Mouse (Mus musculus): Measurements from ENCODE around the gene Hopx. TPM values are rescaled to one million over a fixed set of nuclear protein-coding genes. Genes with fewer than 3 reads are reported as not detected.

The Hopx gene
- polyA plus RNA-seq (2015; fragmentation: Nextera tagmentation; extraction: Ambion mirVana) = 13.6 and 18.1 TPM in 2 replicates

GRCm38 (mm10) chr5:77114817-77115731 lies at the start of gene Hopx:
TSS of gene Hopx (minus strand) at chr5:77115121.
- peak; percentile 86 for ATAC-seq (ENCODE audit: low read depth)

GRCm38 (mm10) chr5:77163597-77163996 lies 48.7 kb upstream of the Hopx start:
- 64% methylated on average over 7 of the region's 7 CpGs for WGBS
- peak; percentile 26; the same call in 1 of the 2 replicates for ATAC-seq (ENCODE audit: low read depth)
- no peaks in the 10 kb centered on the region for H3K9me3 ChIP-seq (ENCODE audit: control insufficient read depth, low read length)

More at GRCm38 (mm10) chr5:77114817-77115731, at the start of gene Hopx:
- H3K4me2 ChIP-seq (ENCODE audit: low read depth, low read length) = peak within 1 kb of the TSS; percentile 37
- H3K36me3 ChIP-seq (ENCODE audit: control insufficient read depth, insufficient read depth, low read length) = no peaks in the 10 kb centered on the region
- peak within 1 kb of the TSS; percentile 69 for H3K27ac ChIP-seq (ENCODE audit: low read length)
- peak within 1 kb of the TSS; percentile 5; the same call in 1 of the 2 replicates for H3K4me3 ChIP-seq (ENCODE audit: low read length)
- peak within 1 kb of the TSS; percentile 8 for H3K9ac ChIP-seq (ENCODE audit: low read length)
- no peaks in the 10 kb centered on the region for H3K9me3 ChIP-seq (ENCODE audit: control insufficient read depth, low read length)
- 19% methylated on average over 33 of the region's 33 CpGs for WGBS
- peaks cover 18% of the 10 kb centered on the region for H3K4me1 ChIP-seq (replicated peaks; ENCODE audit: control insufficient read depth, insufficient read depth, low read length)
- no peaks in the 10 kb centered on the region for H3K27me3 ChIP-seq (ENCODE audit: control insufficient read depth, insufficient read depth, low read depth, low read length)

DNA sequence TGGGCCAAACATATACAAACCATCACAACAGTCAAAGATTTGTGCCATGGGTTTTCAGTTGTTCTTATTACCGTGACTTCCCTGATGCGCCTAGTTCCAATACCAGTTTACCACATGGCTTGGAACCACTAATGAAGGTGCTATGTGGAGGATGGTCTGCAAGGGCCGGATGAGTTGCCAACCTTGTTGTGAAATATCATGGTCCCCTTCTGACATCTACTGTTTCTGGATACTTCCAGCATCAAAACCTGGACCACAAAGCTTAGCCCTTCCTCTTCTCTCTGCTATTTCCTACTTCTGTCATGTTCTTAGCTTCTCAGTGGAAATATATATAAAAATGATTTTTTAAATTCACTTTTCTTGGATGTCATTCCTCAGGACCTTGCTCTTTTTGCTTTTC lies 47.6 kb upstream of the Hopx start:
- no peaks in the 10 kb centered on the region for H3K27me3 ChIP-seq (ENCODE audit: control insufficient read depth, insufficient read depth, low read depth, low read length)
- ATAC-seq (ENCODE audit: low read depth) = no peak
- no peaks in the 10 kb centered on the region for H3K9me3 ChIP-seq (ENCODE audit: control insufficient read depth, low read length)
- WGBS = 87% methylated on average over 3 of the region's 3 CpGs
- H3K4me1 ChIP-seq (replicated peaks; ENCODE audit: control insufficient read depth, insufficient read depth, low read length) = peaks cover 6% of the 10 kb centered on the region; the same call in 1 of the 2 replicates
- no peak overlapping the region for H3K4me2 ChIP-seq (ENCODE audit: low read depth, low read length)
- H3K36me3 ChIP-seq (ENCODE audit: control insufficient read depth, insufficient read depth, low read length) = no peaks in the 10 kb centered on the region
- H3K4me3 ChIP-seq (ENCODE audit: low read length) = no peak overlapping the region
- no peak overlapping the region for H3K9ac ChIP-seq (ENCODE audit: low read length)
- H3K27ac ChIP-seq (ENCODE audit: low read length) = no peak overlapping the region

More at GRCm38 (mm10) chr5:77163597-77163996, 48.7 kb upstream of the Hopx start:
- Histone ChIP-seq H3K27ac (ENCODE audit: low read length) (no peak overlapping the region), H3K9ac (ENCODE audit: low read length) (no peak overlapping the region), H3K4me2 (ENCODE audit: low read depth, low read length) (no peak overlapping the region), H3K4me3 (ENCODE audit: low read length) (no peak overlapping the region), H3K4me1 (replicated peaks; ENCODE audit: control insufficient read depth, insufficient read depth, low read length) (peaks cover 6% of the 10 kb centered on the region; the same call in 1 of the 2 replicates), H3K36me3 (ENCODE audit: control insufficient read depth, insufficient read depth, low read length) (no peaks in the 10 kb centered on the region), H3K27me3 (ENCODE audit: control insufficient read depth, insufficient read depth, low read depth, low read length) (no peaks in the 10 kb centered on the region)

- Histone ChIP-seq H3K36me3 (ENCODE audit: control insufficient read depth, insufficient read depth, low read length) (no peaks in the 10 kb centered on the region), H3K4me3 (ENCODE audit: low read length) (no peak overlapping the region), H3K9me3 (ENCODE audit: control insufficient read depth, low read length) (no peaks in the 10 kb centered on the region), H3K27ac (ENCODE audit: low read length) (no peak overlapping the region), H3K4me2 (ENCODE audit: low read depth, low read length) (no peak overlapping the region), H3K27me3 (ENCODE audit: control insufficient read depth, insufficient read depth, low read depth, low read length) (no peaks in the 10 kb centered on the region), H3K4me1 (replicated peaks; ENCODE audit: control insufficient read depth, insufficient read depth, low read length) (peaks cover 25% of the 10 kb centered on the region), H3K9ac (ENCODE audit: low read length) (no peak overlapping the region)
- ATAC-seq (ENCODE audit: low read depth) = no peak
- WGBS = 47% methylated on average over 14 of the region's 14 CpGs
These were observed 43.0 kb upstream of the Hopx start for GRCm38 (mm10) chr5:77157777-77158540.

- H3K4me2 ChIP-seq (ENCODE audit: low read depth, low read length) = no peak overlapping the region
- H3K36me3 ChIP-seq (ENCODE audit: control insufficient read depth, insufficient read depth, low read length) = no peaks in the 10 kb centered on the region
- H3K9ac ChIP-seq (ENCODE audit: low read length) = no peak overlapping the region
- H3K27me3 ChIP-seq (ENCODE audit: control insufficient read depth, insufficient read depth, low read depth, low read length) = no peaks in the 10 kb centered on the region
- 47% methylated on average over 5 of the region's 5 CpGs for WGBS
- no peak overlapping the region for H3K4me3 ChIP-seq (ENCODE audit: low read length)
- H3K9me3 ChIP-seq (ENCODE audit: control insufficient read depth, low read length) = no peaks in the 10 kb centered on the region
- no peak for ATAC-seq (ENCODE audit: low read depth)
- peaks cover 25% of the 10 kb centered on the region for H3K4me1 ChIP-seq (replicated peaks; ENCODE audit: control insufficient read depth, insufficient read depth, low read length)
- H3K27ac ChIP-seq (ENCODE audit: low read length) = peak overlapping the region; percentile 49; the same call in 1 of the 2 replicates
These were observed 42.0 kb upstream of the Hopx start for GRCm38 (mm10) chr5:77156938-77157337.

DNA sequence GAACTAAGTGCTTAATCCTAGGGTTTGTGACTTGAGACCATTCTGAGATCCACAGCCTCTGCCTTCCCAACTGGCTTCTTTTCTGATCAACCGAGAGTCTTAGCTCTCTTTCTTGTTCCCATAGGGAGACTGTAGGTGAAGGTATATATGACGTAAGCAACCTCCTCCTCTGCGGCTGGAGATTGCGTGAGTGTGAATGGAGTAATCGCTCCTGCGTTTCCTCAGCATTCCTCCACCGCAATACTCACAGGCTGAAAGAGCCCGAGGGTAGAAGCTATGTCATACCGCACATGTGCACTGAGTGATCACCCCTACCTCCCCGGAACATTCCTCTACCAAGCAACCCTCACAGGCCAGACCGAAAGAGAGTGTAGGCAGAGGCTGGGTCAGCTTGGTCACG lies 40.6 kb upstream of the Hopx start:
- H3K9me3 ChIP-seq (ENCODE audit: control insufficient read depth, low read length) = no peaks in the 10 kb centered on the region
- H3K4me1 ChIP-seq (replicated peaks; ENCODE audit: control insufficient read depth, insufficient read depth, low read length) = peaks cover 31% of the 10 kb centered on the region
- 72% methylated on average over 12 of the region's 12 CpGs for WGBS
- H3K9ac ChIP-seq (ENCODE audit: low read length) = no peak overlapping the region
- no peak overlapping the region for H3K4me2 ChIP-seq (ENCODE audit: low read depth, low read length)
- no peaks in the 10 kb centered on the region for H3K36me3 ChIP-seq (ENCODE audit: control insufficient read depth, insufficient read depth, low read length)
- H3K4me3 ChIP-seq (ENCODE audit: low read length) = no peak overlapping the region
- H3K27ac ChIP-seq (ENCODE audit: low read length) = peak overlapping the region; percentile 94
- no peaks in the 10 kb centered on the region for H3K27me3 ChIP-seq (ENCODE audit: control insufficient read depth, insufficient read depth, low read depth, low read length)
- no peak for ATAC-seq (ENCODE audit: low read depth)

DNA sequence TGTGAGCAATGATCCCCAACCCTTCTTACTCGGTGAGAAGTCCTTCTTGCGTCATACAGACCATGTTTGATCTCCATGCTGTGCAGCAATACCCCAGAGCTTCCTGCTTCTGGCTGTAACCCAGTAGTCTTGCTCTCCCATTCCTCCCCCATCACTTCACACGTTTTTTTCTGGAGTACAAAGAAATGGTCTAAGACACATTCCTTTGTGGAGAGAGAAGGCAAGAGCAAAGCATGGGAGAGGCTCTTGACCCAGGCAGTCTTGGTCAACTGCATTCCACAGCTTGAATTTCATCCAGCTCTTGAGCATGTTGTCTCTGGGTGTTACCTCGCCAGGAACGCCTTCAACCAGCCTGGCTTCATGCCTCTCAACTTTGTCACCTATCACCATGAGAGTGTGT lies 39.9 kb upstream of the Hopx start:
- no peak overlapping the region for H3K4me3 ChIP-seq (ENCODE audit: low read length)
- 15% methylated on average over 5 of the region's 5 CpGs for WGBS
- no peaks in the 10 kb centered on the region for H3K27me3 ChIP-seq (ENCODE audit: control insufficient read depth, insufficient read depth, low read depth, low read length)
- H3K27ac ChIP-seq (ENCODE audit: low read length) = peak overlapping the region; percentile 94
- H3K4me2 ChIP-seq (ENCODE audit: low read depth, low read length) = no peak overlapping the region
- H3K36me3 ChIP-seq (ENCODE audit: control insufficient read depth, insufficient read depth, low read length) = no peaks in the 10 kb centered on the region
- H3K9me3 ChIP-seq (ENCODE audit: control insufficient read depth, low read length) = no peaks in the 10 kb centered on the region
- H3K4me1 ChIP-seq (replicated peaks; ENCODE audit: control insufficient read depth, insufficient read depth, low read length) = peaks cover 31% of the 10 kb centered on the region
- peak; percentile 91 for ATAC-seq (ENCODE audit: low read depth)
- H3K9ac ChIP-seq (ENCODE audit: low read length) = no peak overlapping the region

GRCm38 (mm10) chr5:77151738-77152137 lies 36.8 kb upstream of the Hopx start:
- Histone ChIP-seq H3K36me3 (ENCODE audit: control insufficient read depth, insufficient read depth, low read length) (no peaks in the 10 kb centered on the region), H3K9me3 (ENCODE audit: control insufficient read depth, low read length) (no peaks in the 10 kb centered on the region), H3K27me3 (ENCODE audit: control insufficient read depth, insufficient read depth, low read depth, low read length) (no peaks in the 10 kb centered on the region), H3K9ac (ENCODE audit: low read length) (no peak overlapping the region; the same call in 1 of the 2 replicates), H3K4me3 (ENCODE audit: low read length) (no peak overlapping the region), H3K27ac (ENCODE audit: low read length) (peak overlapping the region; percentile 93), H3K4me1 (replicated peaks; ENCODE audit: control insufficient read depth, insufficient read depth, low read length) (peaks cover 35% of the 10 kb centered on the region), H3K4me2 (ENCODE audit: low read depth, low read length) (no peak overlapping the region)
- ATAC-seq (ENCODE audit: low read depth) = no peak
- 85% methylated on average over 3 of the region's 3 CpGs for WGBS

DNA sequence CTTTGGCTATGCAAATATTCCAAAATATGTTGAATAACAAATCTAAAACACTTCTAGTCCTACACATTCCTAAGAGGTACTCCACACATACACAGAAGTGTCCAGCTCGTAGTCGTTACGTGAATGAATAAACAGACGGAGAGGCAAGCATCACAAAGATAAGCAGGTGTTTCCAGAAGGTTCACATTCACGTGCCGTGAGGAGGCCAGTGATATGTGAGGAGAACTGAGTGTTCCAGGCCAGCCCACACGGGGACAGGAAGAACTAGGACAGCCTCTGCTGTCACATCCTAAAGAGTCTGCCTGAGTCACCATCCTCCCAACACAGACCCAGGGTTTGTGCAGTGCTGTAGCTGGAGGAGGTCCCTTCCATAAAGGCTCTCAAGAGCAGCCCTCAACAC lies 36.2 kb upstream of the Hopx start:
- Histone ChIP-seq H3K27me3 (ENCODE audit: control insufficient read depth, insufficient read depth, low read depth, low read length) (no peaks in the 10 kb centered on the region), H3K9ac (ENCODE audit: low read length) (peak overlapping the region; percentile 13; the same call in 1 of the 2 replicates), H3K4me1 (replicated peaks; ENCODE audit: control insufficient read depth, insufficient read depth, low read length) (peaks cover 34% of the 10 kb centered on the region), H3K27ac (ENCODE audit: low read length) (peak overlapping the region; percentile 93), H3K4me3 (ENCODE audit: low read length) (no peak overlapping the region), H3K36me3 (ENCODE audit: control insufficient read depth, insufficient read depth, low read length) (no peaks in the 10 kb centered on the region), H3K4me2 (ENCODE audit: low read depth, low read length) (no peak overlapping the region), H3K9me3 (ENCODE audit: control insufficient read depth, low read length) (no peaks in the 10 kb centered on the region)
- ATAC-seq (ENCODE audit: low read depth) = peak; percentile 80
- WGBS = 10% methylated on average over 7 of the region's 7 CpGs

Data from lung, embryonic 16.5 days (tissue).